Mouse (Mus musculus): Measurements from ENCODE around the gene Itga6. TPM values are rescaled to one million over a fixed set of nuclear protein-coding genes. Genes with fewer than 3 reads are reported as not detected.

Gene Itga6
- polyA plus RNA-seq, 1 experiment from 2014 or later = 93.7 TPM

DNA sequence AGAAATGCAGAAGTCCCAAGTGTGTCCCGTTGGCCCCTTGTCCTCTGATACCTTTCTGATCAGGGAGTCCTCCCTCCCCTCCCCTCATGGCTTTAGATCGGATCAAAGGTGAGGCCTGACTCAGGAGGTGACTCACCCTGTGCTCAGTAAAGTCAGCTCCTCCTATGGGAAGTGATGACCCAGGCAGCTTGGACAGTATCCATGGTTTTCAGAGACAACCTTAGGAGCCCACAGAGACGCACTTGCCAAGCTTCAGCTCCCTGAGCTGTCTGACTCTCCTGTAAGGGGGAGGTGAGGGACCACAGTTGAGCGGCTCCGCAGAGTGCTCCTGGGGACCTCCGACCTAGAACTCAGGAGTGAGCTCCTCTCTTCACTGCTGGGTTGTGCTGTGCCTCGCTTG lies 56.3 kb downstream of the Itga6 start:
- H3K4me1 ChIP-seq = peaks cover 58% of the 10 kb centered on the region
- peak overlapping the region; percentile 29; the same call in 1 of the 2 replicates for H3K27ac ChIP-seq
- H3K27me3 ChIP-seq (ENCODE audit: insufficient read depth, poor library complexity, severe bottlenecking) = no peaks in the 10 kb centered on the region
- WGBS = 68% methylated on average over 7 of the region's 7 CpGs
- peaks cover 2% of the 10 kb centered on the region; the same call in 1 of the 2 replicates for H3K36me3 ChIP-seq
- no peak overlapping the region for H3K4me3 ChIP-seq
- DNase-seq (ENCODE audit: low spot score) = no peak
- no peaks in the 10 kb centered on the region for H3K9me3 ChIP-seq

DNA sequence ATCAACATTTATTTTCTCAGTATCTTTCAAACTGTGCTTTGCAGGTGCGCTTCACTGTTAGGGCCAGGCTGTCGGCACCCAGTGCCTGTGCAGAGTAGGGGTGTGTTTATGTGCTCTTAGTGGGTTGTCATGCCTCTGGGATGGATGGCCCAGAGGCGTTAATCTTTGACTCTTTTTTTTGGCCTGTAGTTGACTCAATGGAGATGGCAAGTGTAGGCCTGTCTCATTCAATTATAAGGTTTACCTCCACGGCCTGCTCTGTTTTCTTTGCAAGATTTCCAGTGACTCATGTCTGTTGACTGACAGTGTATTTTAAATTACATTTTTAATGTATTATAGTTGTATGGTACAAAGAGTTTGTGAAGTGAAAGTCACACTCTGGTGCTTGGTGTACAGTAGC lies 56.7 kb downstream of the Itga6 start:
- Histone ChIP-seq H3K27me3 (ENCODE audit: insufficient read depth, poor library complexity, severe bottlenecking) (no peaks in the 10 kb centered on the region), H3K4me1 (peaks cover 60% of the 10 kb centered on the region), H3K4me3 (no peak overlapping the region), H3K27ac (peak overlapping the region; percentile 29; the same call in 1 of the 2 replicates), H3K9me3 (no peaks in the 10 kb centered on the region), H3K36me3 (peaks cover 2% of the 10 kb centered on the region; the same call in 1 of the 2 replicates)
- 75% methylated on average over 4 of the region's 4 CpGs for WGBS
- DNase-seq (ENCODE audit: low spot score) = no peak

DNA sequence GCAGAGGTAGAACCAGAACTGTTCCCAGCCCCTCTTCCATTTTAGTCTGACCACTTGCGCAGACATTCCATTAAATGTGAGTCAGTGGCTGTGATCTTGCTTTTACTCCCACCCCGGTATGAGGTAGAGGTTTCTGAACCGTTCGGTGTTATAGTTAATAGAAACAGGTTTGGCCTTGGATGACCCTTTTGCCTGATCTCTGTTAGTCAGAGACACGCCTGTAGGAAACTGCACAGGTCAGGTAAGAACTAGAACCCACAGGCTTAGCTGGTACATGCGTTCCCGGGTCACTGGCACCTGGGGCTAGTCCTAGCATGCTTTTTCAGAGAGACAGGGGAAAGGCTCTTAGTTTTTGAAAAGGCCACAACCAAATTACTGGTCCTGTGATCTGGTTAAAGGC lies 59.7 kb downstream of the Itga6 start:
- H3K4me1 ChIP-seq = peaks cover 84% of the 10 kb centered on the region
- WGBS = 72% methylated on average over 7 of the region's 7 CpGs
- DNase-seq (ENCODE audit: low spot score) = no peak

DNA sequence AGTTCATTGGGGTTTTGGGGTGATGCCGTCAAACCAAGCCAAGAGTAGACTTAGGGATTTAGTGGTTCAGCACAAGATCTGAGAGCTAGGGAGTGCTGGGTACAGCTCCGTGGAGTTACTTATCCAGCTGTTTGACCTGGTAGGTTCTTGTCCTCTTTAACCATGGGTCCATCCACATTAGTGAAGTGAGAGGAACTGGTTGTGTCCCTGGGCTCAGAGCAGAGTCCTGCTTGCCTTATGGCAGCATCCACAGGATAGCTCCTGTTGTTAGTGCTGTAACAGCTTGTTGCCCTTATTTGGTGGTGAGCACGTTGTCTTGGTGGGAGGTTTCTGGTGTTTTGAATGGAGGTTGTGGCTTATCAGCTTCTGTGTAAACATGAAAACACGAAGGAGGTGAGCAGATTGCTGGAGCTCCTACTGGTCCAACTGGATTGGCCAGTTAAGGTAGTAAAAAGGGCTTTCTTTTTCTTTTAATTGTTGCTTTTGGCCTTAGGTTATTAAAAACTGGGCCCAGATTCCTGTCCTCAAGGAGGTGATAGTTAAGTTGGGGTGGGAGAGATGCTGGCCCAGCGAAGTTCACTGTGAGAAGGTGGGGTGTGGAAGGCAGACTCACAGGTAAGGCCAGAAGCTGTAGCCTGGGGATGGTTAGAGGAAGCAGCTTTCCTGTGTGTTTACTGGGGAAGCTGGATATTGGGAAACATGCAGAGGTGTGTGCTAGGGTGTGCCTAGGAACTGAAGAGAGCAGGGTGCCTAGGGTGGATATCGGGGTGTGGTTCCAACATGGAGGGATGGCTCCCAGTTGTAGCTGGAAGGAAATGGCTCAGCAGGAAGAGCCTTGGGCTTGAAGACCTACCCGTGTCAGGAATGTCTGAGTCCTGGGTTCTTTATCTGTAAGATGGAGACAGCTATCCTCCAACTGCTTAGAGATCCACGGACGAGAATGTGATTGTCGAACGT lies 60.5 kb downstream of the Itga6 start:
- H3K4me1 ChIP-seq = peaks cover 76% of the 10 kb centered on the region

More for the DNA sequence above, 59.7 kb downstream of the Itga6 start:
- H3K9me3 ChIP-seq = no peaks in the 10 kb centered on the region
- peak overlapping the region; percentile 39; the same call in 1 of the 2 replicates for H3K27ac ChIP-seq
- H3K4me3 ChIP-seq = no peak overlapping the region
- 0 out of 2 replicates have a peak, but pooled peaks cover 4% of the 10 kb centered on the region for H3K36me3 ChIP-seq
- no peaks in the 10 kb centered on the region for H3K27me3 ChIP-seq (ENCODE audit: insufficient read depth, poor library complexity, severe bottlenecking)

DNA sequence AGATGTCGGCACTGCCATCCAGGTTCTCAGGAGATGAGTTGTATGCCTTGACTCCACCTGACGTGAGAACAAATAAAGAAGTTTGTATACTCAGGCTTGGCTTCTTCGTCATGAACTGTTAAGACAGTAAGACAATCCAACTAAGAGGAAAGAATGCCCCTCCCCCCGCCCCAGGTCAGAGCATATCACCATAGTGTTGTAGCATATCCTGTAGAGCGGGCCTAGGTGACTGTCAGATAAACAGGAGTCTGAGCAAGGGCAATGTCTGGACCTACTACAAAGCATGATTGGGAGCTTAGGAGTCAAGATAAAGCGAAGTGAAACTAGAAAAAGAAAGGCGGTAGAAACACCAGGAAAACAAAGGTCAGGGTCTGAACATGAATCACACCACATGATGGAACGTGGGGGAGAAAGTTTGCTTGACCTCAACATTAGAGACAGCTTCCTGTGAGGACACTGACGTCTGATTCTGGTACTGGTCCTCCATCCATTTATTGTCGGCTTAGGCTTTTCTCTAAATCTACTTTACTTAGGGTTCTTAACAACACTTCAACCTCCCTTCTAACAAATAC lies 64.0 kb downstream of the Itga6 start:
- WGBS = 48% methylated on average over 10 of the region's 10 CpGs
- H3K4me1 ChIP-seq = peaks cover 79% of the 10 kb centered on the region
- no peak overlapping the region for H3K4me3 ChIP-seq
- H3K36me3 ChIP-seq = 0 out of 2 replicates have a peak, but pooled peaks cover 4% of the 10 kb centered on the region
- H3K9me3 ChIP-seq = no peaks in the 10 kb centered on the region
- DNase-seq (ENCODE audit: low spot score) = no peak
- H3K27me3 ChIP-seq (ENCODE audit: insufficient read depth, poor library complexity, severe bottlenecking) = no peaks in the 10 kb centered on the region
- H3K27ac ChIP-seq = no peak overlapping the region

More for the DNA sequence above, 60.5 kb downstream of the Itga6 start:
- Histone ChIP-seq H3K36me3 (0 out of 2 replicates have a peak, but pooled peaks cover 4% of the 10 kb centered on the region), H3K4me3 (no peak overlapping the region), H3K27me3 (ENCODE audit: insufficient read depth, poor library complexity, severe bottlenecking) (no peaks in the 10 kb centered on the region), H3K9me3 (no peaks in the 10 kb centered on the region), H3K27ac (peak overlapping the region; percentile 39; the same call in 1 of the 2 replicates)
- DNase-seq (ENCODE audit: low spot score) = no peak
- WGBS = 36% methylated on average over 11 of the region's 11 CpGs

DNA sequence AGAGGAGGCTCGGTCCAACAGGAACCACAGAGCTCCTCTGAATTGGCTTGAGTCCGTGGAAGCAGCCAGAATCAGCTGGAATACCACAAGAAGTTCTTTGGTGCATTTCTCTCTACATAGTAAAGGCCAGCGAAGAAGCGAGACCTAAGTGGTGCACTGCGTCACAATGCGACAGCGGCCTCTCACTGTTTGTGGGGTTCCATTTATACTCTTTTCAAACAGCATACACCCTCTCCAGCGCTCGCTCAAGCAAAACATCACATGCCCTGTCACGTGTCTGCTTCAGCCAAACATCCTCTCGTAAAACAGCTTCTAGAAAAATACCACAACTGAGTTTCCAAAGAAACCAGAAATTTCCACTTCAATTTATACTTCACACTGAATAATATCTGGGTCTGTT lies 64.6 kb downstream of the Itga6 start:
- Histone ChIP-seq H3K27me3 (ENCODE audit: insufficient read depth, poor library complexity, severe bottlenecking) (no peaks in the 10 kb centered on the region), H3K9me3 (no peaks in the 10 kb centered on the region), H3K4me1 (peaks cover 83% of the 10 kb centered on the region), H3K4me3 (no peak overlapping the region), H3K27ac (no peak overlapping the region), H3K36me3 (0 out of 2 replicates have a peak, but pooled peaks cover 4% of the 10 kb centered on the region)
- 93% methylated on average over 11 of the region's 11 CpGs for WGBS
- no peak for DNase-seq (ENCODE audit: low spot score)

DNA sequence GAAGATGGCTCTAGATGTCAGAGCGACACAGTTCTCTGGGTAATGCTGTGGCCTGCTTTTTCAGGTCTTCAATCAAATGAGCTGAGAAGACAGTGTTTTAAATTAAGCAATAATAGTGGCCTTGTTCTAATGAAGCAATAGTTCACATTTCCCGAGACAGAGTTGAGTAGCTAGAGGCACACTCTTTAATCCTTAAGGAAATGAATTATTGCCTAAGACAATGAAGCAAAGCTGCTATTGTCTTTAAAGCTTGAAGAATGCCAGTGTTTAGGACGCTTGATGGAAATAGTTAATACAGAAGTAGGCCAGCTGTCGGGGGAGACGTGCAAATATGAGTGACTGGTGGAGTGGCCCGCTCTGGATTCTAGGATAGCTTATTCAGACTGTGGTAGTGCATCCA lies 65.5 kb downstream of the Itga6 start:
- H3K4me3 ChIP-seq = no peak overlapping the region
- H3K27me3 ChIP-seq (ENCODE audit: insufficient read depth, poor library complexity, severe bottlenecking) = no peaks in the 10 kb centered on the region
- WGBS = 79% methylated on average over 6 of the region's 6 CpGs
- no peak for DNase-seq (ENCODE audit: low spot score)
- H3K4me1 ChIP-seq = peaks cover 80% of the 10 kb centered on the region
- H3K9me3 ChIP-seq = no peaks in the 10 kb centered on the region
- no peak overlapping the region for H3K27ac ChIP-seq
- H3K36me3 ChIP-seq = 0 out of 2 replicates have a peak, but pooled peaks cover 4% of the 10 kb centered on the region

DNA sequence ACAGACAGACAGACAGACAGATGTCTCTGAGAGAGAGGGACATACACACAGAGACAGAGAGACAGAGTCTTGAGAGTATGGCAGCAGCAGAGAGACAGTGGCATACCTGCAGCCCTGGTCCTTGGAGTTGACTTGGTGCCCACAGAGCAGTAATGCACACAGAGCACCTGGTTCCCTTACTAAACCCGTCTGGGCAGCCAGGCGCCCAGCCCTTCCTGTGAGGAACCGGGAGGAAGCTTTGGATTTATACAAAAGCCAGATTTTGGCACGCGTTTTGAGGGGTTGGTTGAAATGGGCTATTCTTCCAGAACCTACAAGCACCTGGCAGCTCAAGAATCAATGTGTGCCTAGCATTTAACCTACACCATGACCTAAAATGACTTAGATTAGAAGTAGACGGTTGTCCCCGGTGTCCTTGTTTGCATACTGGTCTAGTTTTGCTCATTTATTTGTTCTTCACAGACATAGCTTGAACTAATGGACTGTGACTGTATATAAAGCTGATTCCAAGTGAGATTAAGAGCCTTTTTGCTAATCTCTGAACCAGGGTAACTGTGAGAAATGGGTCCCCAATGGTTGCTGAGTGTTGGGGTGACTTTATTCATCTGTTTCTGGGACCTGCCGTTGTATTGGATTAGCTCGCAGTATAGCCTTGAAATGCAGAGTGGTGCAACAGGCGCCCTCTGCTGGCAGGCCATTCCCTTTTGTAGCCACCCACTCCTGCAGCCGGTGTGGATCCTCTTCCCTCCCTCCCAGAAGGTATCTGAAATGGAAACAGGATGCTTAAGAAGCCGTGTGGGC lies 67.0 kb downstream of the Itga6 start:
- H3K4me3 ChIP-seq = no peak overlapping the region
- H3K27ac ChIP-seq = peak overlapping the region; percentile 60; the same call in 1 of the 2 replicates
- H3K36me3 ChIP-seq = 0 out of 2 replicates have a peak, but pooled peaks cover 4% of the 10 kb centered on the region
- no peaks in the 10 kb centered on the region for H3K27me3 ChIP-seq (ENCODE audit: insufficient read depth, poor library complexity, severe bottlenecking)
- DNase-seq (ENCODE audit: low spot score) = peak; percentile 86
- H3K4me1 ChIP-seq = peaks cover 80% of the 10 kb centered on the region
- WGBS = 40% methylated on average over 12 of the region's 12 CpGs
- H3K9me3 ChIP-seq = no peaks in the 10 kb centered on the region

DNA sequence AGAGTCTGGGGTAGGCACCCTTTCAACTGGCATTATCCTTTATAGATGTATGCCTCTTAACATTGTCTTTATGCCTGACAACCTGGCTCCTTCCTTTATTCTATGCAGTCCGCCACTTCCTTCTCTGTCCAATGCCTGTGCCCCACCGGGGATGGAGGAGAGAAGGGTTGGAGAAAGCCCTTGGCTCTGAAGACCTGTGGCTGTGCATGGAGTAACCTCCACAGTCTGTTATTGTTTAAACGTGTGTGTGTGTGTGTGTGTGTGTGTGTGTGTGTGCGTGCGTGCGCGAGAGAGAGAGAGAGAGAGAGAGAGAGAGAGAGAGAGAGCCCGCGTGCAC lies 67.6 kb downstream of the Itga6 start:
- no peak overlapping the region for H3K4me3 ChIP-seq
- 79% methylated on average over 7 of the region's 9 CpGs for WGBS
- H3K36me3 ChIP-seq = 0 out of 2 replicates have a peak, but pooled peaks cover 4% of the 10 kb centered on the region
- DNase-seq (ENCODE audit: low spot score) = no peak
- no peaks in the 10 kb centered on the region for H3K27me3 ChIP-seq (ENCODE audit: insufficient read depth, poor library complexity, severe bottlenecking)
- H3K9me3 ChIP-seq = no peaks in the 10 kb centered on the region
- H3K27ac ChIP-seq = peak overlapping the region; percentile 4; the same call in 1 of the 2 replicates
- H3K4me1 ChIP-seq = peaks cover 74% of the 10 kb centered on the region

DNA sequence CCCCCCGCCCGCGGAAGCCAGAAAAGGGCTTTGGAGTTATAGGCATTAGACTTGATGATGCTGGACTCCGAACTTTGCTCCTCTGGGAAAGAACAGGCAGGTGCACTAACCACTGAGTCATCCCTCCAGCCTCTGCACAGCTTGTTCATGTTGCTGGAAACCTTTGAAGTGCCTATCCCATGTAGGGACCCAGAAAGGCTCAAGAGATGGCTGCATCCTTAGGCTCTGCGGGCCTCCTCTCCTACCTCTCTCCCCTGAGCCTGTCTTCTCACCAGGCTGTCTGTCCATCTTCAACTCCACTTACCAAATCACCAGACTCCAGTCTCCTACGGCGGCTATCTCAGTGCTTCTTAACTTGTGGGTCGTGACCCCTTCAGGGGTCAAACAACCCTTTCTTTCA lies 68.0 kb downstream of the Itga6 start:
- no peak overlapping the region for H3K4me3 ChIP-seq
- no peaks in the 10 kb centered on the region for H3K27me3 ChIP-seq (ENCODE audit: insufficient read depth, poor library complexity, severe bottlenecking)
- DNase-seq (ENCODE audit: low spot score) = no peak
- no peaks in the 10 kb centered on the region for H3K9me3 ChIP-seq
- H3K27ac ChIP-seq = 0 out of 2 replicates have a peak overlapping the region, but pooled peaks have one; percentile 4
- H3K4me1 ChIP-seq = peaks cover 70% of the 10 kb centered on the region
- 59% methylated on average over 5 of the region's 8 CpGs for WGBS
- H3K36me3 ChIP-seq = peaks cover 7% of the 10 kb centered on the region; the same call in 1 of the 2 replicates

DNA sequence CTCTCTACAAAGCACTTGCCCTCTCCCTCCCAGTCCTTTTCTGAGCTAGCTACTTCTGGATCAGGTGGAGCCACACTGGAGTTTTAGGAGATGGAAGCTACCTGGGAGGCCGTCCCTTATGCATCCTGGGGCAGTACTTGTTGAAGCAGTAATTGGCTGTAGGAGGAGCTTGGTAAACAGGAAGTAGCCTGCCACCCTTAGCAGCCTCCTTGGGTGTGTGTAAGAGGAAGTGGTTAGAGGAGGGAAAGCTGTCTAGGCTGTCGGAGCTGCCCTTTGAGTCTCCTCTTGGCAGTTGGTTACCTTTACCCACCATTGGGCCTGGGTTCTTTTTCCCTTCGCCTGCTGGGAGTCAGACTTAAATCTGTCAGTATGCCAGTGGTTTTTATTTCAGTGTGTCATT lies 68.6 kb downstream of the Itga6 start:
- Histone ChIP-seq H3K36me3 (peaks cover 14% of the 10 kb centered on the region), H3K4me1 (peaks cover 64% of the 10 kb centered on the region), H3K27me3 (ENCODE audit: insufficient read depth, poor library complexity, severe bottlenecking) (no peaks in the 10 kb centered on the region), H3K9me3 (no peaks in the 10 kb centered on the region), H3K4me3 (no peak overlapping the region), H3K27ac (peak overlapping the region; percentile 64)
- no peak for DNase-seq (ENCODE audit: low spot score)
- 44% methylated on average over 3 of the region's 3 CpGs for WGBS

DNA sequence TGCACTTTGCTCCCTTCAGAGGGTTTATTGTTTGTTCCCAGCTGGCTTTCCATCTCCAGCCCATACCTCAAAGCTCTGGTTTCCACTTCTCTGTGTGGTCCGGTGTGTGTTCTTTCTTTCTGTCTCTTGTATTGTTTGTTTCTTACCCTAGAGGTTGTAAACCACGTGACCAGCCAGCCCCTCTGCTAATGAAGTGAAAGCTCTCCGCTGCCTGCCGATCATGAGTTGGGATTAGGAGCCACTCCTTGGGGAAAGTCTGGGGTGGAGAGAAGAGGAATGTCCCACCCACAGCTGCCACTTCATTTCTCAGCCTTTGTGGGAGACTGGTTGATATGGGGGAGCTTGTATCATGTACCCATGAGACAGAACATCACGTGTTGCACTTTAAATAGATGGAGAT lies 69.9 kb downstream of the Itga6 start:
- peaks cover 20% of the 10 kb centered on the region for H3K36me3 ChIP-seq
- no peak overlapping the region for H3K4me3 ChIP-seq
- peaks cover 55% of the 10 kb centered on the region for H3K4me1 ChIP-seq
- no peak overlapping the region for H3K27ac ChIP-seq
- 33% methylated on average over 5 of the region's 5 CpGs for WGBS
- no peaks in the 10 kb centered on the region for H3K27me3 ChIP-seq (ENCODE audit: insufficient read depth, poor library complexity, severe bottlenecking)
- no peak for DNase-seq (ENCODE audit: low spot score)
- H3K9me3 ChIP-seq = no peaks in the 10 kb centered on the region

Data from heart, embryonic 10.5 days (tissue).